Mouse (Mus musculus): ENCODE data around the gene Sorcs1.

Sorcs1 gene

GRCm38 (mm10) chr19:50440246-50440910 lies 238.1 kb downstream of the Sorcs1 start:
- in situ Hi-C loops (cut with MboI; ENCODE audit: low sequenced_read_pairs), result no loop called here

DNA sequence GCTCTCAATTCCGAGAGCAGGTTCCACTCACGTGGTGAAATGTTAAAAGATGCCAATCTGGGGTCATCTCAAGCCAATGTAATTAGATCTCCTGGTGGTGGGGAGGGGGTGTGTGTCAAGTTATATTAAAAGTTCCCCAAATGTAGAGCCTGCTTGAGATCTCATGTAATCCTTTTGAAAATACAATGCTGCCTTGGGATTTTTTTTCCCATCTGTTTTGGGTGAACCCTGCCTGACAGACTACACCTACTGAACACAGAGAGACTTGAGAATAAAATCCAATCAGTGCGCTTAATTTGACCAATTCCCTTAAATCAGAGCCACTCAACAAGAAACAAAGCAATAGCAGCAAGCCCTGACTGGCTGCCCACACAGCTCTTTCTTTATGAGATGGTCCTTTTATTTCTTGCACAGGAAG lies 239.0 kb downstream of the Sorcs1 start:
- in situ Hi-C loops (cut with MboI; ENCODE audit: low sequenced_read_pairs), result no loop called here

GRCm38 (mm10) chr19:50422928-50423327 lies 255.5 kb downstream of the Sorcs1 start:
- in situ Hi-C loops (cut with MboI; ENCODE audit: low sequenced_read_pairs), result no loop called here

DNA sequence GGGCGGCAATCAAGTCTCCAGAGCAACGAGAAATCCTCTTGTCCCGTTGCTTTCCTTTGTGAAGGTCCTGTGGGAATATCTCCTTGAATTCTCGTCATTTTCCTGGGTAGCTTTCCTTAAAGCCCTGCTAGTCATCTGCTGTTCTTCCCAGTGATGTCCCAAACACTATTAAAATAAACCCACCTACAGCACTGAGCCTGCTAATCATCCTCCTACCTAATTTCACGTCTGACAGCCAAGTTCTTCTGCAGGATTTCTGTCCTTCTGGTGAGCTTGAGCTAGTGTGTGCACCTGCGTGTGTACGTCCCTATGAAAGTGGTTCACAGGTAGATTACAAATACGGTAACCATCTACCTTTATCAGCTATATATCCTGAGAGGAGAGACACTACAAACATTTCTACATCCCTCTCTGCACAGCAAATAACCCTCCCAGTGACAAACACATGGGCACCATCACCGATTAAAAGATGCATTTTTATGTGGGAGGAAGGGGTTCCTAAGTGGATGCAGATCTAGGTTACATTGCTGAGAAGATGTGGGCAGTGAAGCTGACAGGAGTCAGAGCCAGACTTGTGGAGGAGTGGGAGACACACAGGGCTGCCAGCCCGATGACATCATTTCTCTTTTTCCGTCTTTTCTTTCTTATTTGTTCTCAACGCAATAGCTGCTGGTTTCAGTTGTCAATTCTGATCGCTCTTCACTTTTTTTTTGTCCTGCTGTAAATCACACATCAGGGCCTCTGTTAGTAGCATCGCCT lies 259.3 kb downstream of the Sorcs1 start:
- in situ Hi-C loops (cut with MboI; ENCODE audit: low sequenced_read_pairs), result no loop called here

DNA sequence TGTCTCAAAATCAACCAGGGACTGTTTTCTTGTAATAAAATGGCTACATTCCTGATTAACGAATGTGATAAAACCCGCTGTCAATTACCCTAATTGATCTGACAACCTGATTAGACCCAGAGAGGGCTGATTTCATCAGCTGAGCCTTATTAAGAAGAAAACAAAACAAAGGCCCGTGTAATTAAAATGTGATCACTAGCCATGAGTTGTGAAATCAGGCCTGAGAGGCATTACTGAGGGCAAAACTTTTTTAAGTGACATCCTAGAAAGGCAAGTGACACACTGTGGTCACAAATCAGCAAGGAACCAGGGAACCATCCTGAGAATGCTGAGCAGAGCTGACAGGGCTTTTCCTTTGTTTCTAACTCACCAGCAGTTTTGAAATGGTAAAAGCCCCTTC lies 267.9 kb downstream of the Sorcs1 start:
- in situ Hi-C loops (cut with MboI; ENCODE audit: low sequenced_read_pairs), result no loop called here

DNA sequence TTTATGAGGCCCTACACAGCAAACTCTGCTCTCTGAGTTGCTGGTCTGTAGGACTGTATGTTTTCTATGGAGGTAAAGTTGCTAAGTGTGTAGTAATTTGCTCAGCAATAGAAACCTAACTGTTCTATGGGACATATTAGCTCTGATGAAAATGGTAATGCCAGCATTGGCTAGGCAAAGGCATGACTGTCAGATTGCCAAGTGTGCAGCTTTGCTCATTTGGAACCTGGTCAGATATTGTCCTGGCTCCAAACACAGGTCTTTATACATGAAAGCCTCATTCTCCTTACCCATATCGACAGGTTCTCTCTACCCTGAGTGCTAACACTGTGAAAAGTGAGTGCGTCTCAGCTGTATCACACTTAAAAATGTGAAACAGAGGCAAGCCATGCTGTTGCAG lies 280.1 kb downstream of the Sorcs1 start:
- in situ Hi-C loops (cut with MboI; ENCODE audit: low sequenced_read_pairs), result no loop called here

GRCm38 (mm10) chr19:50395731-50396130 lies 282.7 kb downstream of the Sorcs1 start:
- in situ Hi-C loops (cut with MboI; ENCODE audit: low sequenced_read_pairs), result no loop called here

DNA sequence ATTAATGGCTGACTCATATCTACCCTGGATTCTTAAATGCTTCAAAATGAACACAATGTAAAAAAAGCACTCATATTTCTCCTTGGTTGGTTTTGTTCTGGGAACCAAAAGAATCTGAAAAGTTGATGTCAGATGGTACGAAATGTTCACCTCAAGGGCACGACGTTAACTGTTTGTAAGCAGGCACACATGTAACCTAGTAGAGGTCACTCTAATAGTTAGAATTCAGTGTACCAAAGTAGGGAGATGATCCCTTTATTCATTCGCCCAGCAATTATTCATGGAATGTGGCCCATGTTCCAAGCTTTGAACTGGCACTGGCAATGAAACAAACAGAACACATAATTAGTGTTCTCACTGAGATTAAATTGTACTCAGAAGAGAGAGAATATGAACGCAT lies 284.3 kb downstream of the Sorcs1 start:
- in situ Hi-C loops (cut with MboI; ENCODE audit: low sequenced_read_pairs), result no loop called here

DNA sequence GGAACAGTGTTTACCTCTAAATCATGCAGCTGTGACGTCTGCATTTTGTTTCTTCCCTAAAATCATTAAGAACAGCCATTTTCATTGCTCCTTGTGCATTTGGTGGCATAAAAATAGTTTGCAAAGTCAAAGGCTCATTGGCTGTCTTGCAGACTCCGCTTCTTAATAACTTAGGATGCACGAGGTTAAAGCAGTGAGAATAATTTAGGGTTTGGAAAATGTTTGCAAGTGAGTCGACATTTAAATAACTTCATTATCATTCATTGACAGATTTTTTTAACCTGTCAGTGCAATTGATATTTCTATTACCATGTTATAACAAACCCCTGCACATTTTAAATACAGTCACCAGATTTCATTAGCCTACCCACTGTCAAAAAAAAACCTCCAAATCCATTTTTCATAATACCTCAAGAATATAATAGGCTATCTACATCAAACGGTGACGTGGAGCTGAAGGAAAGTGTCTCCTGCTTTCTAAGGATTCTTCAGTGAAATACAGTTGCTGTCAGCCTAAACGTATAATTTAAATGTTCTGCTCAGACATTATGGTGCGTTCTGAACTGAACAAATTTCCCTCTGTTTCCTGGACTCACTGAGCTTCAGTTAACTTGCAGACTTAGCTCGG lies 288.4 kb downstream of the Sorcs1 start:
- in situ Hi-C loops (cut with MboI; ENCODE audit: low sequenced_read_pairs), result no loop called here

GRCm38 (mm10) chr19:50378901-50379300 lies 299.5 kb downstream of the Sorcs1 start:
- in situ Hi-C loops (cut with MboI; ENCODE audit: low sequenced_read_pairs), result no loop called here

DNA sequence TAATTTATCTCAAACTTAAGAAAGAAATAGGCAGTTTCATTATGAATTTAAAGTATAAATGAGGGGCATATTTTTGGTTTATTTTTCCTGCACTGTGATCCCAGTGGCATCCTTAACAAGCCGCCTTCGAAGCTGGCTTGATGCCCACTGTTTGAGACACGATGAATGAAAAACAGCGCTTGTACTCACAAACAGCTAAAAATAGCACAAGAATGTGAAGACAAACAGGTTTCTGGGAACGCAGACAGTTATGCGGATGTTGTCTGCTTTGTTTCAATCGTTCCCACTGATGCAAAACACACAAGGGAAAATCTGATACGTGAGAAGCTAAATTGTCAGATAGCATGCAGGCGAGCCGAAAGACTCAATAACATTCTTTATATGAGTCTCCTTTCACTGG lies 303.7 kb downstream of the Sorcs1 start:
- in situ Hi-C loops (cut with MboI; ENCODE audit: low sequenced_read_pairs), result no loop called here

DNA sequence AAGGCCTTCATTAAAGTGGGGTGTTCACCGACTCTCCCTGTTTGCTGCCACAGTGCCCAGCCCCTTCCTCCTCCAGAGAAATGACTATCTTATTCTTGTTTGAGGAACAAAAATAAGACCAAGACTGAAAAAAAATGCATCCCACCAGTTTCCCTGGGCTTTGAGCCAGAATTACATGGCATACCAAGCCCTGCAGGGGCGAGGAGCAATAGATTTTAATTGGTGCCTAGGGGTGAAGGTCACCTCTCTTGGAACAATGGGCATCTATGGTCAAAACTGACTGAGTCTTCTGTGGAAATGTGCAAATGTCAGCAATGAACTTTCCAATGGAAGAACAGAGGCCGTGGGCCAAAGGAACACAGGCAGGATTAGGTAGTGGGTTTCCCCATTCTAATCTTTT lies 312.0 kb downstream of the Sorcs1 start:
- in situ Hi-C loops (cut with MboI; ENCODE audit: low sequenced_read_pairs), result no loop called here

DNA sequence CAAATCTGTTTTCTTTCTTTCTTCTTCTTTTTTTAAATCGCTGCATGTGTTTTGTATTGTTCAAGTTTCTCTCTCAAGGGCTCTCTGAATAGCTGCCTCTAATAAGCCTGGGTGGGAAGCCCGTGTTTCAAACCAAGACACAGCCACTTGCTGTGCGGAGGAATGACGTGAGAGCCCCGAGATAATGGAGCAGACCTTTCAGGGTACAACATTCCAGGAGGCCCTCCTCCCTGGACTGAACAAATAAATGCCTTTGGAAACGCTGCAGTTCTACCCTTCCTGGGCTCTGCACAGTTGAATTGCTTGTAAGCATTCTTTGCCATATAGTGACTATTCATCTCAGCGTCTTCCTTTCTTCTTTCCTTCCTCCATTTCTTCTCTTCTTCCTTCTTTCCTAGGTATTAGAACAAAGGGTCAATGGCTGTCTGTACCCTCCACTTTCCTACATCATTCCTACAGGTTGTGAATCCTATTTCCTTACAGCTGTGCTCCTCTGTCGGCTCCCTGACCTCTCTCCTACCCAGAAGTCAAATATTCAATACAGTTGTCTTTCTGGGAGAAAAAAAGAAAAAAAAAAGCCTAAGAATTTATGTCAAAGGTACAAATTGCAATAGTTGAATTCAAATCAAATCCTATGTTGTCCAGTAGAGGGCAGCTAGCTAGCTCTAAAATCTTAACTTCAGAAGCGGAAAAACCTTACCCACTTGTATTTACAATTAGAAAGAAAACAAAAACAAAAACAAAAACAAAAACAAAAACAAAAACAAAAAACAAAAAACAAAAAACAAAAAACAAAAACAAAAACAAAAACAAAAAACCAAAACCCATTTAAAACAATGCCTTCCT lies 315.6 kb downstream of the Sorcs1 start:
- in situ Hi-C loops (cut with MboI; ENCODE audit: low sequenced_read_pairs), result no loop called here

GRCm38 (mm10) chr19:50358561-50358960 lies 319.9 kb downstream of the Sorcs1 start:
- in situ Hi-C loops (cut with MboI; ENCODE audit: low sequenced_read_pairs), result no loop called here

DNA sequence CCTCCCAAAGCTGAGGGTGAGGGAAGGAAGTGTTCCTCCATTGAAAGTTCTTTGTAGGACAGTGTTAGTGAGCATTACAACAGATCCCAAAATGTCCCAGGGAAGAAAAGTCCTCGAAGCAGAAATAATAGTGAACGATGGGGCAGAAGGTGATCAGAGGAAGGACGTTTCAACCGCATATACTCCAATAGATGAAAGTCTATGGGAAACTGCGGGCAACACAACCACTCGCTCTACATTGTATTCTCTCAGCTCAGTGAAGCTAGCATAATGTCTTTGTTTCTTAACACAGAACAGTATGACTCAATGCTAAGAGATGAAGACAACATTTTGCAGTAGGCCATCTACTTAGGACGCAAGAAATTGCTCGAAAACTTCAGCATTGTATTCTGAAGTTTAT lies 339.2 kb downstream of the Sorcs1 start:
- in situ Hi-C loops (cut with MboI; ENCODE audit: low sequenced_read_pairs), result no loop called here

GRCm38 (mm10) chr19:50336751-50337150 lies 341.7 kb downstream of the Sorcs1 start:
- in situ Hi-C loops (cut with MboI; ENCODE audit: low sequenced_read_pairs), result no loop called here

DNA sequence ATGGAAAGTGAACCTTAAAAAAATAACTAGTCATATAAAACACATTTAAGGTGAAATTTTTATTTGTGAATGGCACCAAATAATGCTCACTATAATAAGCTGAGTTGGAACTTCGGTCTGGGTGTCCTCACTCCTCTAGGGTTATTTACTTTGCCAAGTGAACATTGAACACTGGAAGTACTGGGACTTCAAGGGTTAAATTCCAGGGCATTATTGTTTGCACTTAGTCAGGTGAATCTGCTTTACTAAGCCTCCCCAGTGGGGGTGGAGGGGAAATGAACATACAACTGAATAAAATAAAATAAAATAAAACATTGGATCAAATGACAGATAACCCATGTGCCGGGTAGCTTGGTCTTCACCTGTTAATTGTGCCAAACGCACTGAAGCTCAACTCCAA lies 347.3 kb downstream of the Sorcs1 start:
- in situ Hi-C loops (cut with MboI; ENCODE audit: low sequenced_read_pairs), result no loop called here

DNA sequence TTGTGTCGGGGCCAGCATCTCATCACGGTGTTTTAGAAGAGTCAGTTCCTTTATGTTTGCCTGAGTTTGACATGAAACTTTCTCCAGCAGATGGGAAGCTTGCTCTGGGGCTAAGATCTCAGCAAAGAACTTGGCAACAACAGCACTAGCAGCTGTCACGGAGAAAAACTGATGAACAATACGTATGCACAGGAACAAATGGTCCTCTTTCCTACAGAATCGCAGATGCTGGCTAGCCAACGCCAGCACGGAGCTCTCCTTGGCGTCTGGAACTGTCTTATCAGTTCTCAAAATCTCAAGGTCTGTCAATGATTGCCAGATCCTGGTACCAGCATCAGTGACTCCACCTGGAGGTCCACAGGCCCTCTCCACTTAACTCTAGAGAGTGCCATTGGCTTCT lies 350.6 kb downstream of the Sorcs1 start:
- in situ Hi-C loops (cut with MboI; ENCODE audit: low sequenced_read_pairs), result no loop called here

DNA sequence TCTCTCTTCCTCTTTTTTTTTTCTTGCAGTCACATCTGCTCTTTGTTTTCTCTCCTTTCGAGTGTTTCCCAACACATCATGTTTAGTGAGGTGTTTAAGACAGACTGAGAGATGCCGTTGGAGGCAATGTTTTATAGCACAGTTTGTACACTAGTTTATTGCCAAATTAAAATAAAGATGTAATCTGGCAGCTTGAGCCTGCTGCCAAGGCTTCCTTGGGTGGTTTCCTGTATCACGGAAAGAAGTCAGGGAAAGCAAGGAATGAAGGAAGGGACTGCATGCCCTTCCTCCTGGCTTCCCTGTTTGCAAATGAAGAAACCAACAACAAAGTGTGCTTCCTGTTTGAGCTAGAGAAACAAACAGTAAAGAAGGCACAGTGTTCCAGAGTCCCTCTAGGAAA lies 352.3 kb downstream of the Sorcs1 start:
- in situ Hi-C loops (cut with MboI; ENCODE audit: low sequenced_read_pairs), result no loop called here

DNA sequence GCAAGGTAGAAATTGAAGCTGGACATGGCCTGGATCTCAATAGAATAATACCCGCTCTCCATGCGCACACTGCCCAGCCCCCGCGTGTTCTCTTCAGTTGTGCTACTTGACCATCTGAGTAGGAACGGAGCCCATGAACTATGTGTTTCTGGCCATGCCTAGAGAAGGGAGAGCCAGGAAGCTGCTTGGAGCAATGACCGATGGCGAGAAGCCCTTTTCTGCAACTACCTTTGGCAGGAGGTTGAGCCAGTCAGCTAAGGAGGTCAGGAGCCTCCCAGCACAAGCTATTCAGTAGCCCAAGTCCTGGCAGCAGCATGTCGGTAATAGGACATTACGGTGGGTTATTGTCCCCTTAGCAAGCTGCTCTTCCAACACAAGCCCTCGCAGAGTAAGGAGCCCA lies 352.8 kb downstream of the Sorcs1 start:
- in situ Hi-C loops (cut with MboI; ENCODE audit: low sequenced_read_pairs), result no loop called here

DNA sequence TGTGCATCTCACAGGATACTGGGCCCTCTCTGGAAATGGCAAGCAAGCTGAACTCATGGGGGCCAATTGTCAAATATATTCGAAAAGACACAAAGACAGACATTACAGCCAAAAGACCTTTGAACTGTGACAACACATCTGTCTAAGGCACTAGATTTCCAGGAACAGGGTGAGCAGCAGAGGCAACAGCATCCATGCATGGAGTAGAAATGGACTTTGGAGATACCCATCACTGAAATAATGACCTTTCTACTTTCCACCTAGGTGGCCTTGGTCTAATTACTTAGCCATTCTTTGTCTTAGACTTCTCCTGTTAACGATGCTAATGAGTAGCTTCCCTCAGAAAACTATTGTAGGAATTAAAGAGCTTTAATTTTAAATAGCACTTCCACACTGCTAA lies 371.4 kb downstream of the Sorcs1 start:
- in situ Hi-C loops (cut with MboI; ENCODE audit: low sequenced_read_pairs), result no loop called here

Data from CH12F3 (cell line).